Mouse (Mus musculus) G1E-ER4 (cell line): ENCODE results near the gene Epn2. TPM values are rescaled to one million over a fixed set of nuclear protein-coding genes. Genes with fewer than 3 reads are reported as not detected.

Experiments used
- GATA1 ChIP-seq: IDR thresholded peaks from one replicate; pipeline ENCODE4 v1.8.0; 2012; ENCODE audit warnings: low read length, inconsistent platforms
- polyA plus RNA-seq: library from polyadenylated mRNA; stranded (reverse); fragments of >175 nt; gene quantifications from 2 replicates; pipeline ENCODE4 v1.2.3, GENCODE M21; 2012

The Epn2 gene
- polyA plus RNA-seq, 1 experiment, result 1.2 TPM

- TF ChIP-seq GATA1, result no peak
Measured at GRCm38 (mm10) chr11:61526872-61527271, 52.6 kb downstream of the Epn2 start.

DNA sequence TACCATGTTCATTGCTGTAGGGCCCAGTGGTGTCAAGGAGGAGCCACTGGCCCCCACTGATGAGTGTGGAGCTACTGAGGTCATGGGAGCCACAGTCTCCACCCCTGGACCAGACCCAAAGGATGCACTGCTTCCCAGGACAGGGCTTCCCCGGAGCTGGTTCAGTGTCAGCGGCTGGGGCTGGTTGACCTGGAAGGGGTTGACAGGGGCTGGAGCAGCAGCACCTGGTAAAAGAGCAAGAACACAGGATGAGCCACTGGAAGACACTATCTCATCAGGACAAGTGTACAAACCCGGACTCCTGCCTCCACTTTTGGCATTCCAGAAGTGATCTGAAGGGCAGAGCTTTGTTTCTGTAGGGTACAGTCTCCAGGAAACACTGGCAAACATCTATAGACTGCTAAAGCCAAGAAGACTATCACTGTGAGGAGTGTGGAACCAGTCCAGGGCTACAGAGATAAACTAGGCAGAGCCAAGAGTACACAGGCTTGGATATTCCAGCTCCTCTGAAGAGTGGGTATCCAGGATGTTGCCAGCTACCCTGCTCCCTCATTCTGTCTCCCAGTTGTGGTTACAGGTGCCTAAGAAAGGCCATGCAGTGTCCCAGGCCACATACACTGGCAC is 59.9 kb downstream of the Epn2 start:
- TF ChIP-seq GATA1, result no peak

DNA sequence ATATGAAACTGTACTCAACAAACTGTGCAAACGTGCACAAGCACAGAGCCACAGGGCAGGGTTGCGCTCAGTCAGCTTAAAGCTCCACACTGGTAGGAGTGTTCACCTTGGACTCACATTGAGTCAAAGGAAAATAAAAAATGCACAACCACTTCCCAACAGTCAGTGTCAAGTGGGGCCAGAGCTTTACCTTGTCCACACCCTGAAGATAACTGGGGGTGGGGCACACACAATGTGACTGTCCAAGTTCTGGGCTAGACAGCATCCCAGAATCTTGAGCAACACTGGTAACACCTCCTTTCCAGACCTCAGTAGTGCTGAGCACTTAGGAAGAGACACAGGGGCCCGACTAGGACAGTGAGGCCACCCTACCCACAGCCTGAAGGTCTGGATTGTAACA is 60.6 kb downstream of the Epn2 start:
- TF ChIP-seq GATA1, result no peak

- no peak for TF ChIP-seq GATA1
Measured at GRCm38 (mm10) chr11:61517971-61518370, 61.5 kb downstream of the Epn2 start.

GRCm38 (mm10) chr11:61514953-61515352 is 64.5 kb downstream of the Epn2 start:
- TF ChIP-seq GATA1, result no peak

DNA sequence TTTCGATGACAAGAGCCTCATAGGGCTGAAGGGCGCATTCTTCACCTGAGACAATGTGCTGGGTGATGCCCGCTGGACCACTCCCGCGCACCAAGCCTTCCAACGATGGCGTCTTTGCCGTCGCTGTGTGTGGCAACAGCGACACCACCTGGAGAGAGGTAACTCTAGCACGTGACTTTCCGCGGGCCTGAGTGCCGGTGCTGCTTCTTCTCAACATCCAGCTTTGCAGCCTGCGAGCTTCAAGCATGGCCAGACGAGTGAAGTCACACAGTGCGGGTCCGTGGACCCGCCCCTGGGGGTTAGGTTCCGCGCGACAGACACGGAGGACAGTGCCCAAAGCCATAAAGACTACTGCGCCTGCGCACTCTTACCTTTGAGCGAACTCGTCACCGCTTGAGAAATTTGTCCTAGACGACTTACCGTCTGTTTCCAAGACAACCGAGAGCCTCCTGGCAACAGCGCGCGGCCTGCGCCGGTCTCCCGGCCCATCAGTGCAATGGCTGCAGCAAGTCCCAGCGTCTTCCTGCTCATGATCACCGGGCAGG is 74.7 kb downstream of the Epn2 start, which contains the start of gene B9d1:
Gene B9d1 (plus strand): TSS at position 432 of the 545 bp plus-strand sequence.
- no peak for TF ChIP-seq GATA1

DNA sequence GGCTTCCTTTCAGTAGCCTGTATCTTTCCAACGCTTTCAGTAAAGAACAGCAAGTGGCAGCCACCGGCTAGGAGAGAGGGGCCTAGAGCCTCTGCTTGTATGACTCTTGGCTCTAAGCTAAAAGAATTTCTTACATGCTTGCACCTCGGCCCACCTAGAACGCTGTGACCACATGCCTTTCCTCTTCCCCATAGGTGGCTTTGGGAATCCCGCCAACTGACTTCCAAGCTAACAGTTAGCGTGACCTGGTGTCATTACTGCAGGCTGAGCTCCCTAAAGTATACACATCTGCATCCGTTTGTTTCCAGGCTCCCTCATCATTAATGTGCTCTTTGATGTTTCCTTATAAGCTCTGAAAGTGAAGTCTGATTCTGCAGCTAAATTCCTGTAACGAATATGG is 75.6 kb downstream of the Epn2 start:
- no peak for TF ChIP-seq GATA1

DNA sequence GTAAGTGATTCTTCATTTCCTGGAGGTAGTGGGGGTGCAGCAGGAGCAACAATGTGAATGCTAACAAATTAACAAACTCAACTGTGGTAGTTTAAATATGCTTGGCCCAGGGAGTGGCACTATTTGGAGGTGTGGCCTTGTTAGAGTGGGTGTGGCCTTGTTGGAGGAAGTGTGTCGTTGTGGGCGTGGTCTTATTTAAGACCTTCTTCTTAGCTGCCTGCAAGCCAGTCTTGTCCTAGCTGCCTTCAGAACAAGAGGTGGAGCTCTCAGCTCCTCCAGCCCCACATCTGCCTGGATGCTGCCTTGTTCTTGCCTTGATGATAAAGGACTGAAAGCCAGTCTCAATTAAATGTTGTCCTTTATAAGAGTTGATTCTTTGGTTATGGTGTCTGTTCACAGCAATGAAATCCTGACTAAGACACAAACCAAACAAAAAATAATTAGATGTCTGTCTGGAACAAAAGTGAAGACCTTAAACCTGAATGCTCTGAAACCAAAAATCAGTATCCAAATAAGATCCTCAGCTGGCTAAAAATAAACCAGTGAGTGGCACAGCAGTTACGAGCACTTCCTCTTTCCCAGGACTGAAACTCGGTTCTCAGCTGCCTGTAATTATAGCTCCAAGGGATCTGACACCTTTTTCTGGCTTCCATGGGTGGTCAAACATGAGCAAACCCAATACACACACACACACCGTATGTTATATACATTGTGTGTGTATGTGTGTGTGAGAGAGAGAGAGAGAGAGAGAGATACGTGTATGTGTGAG is 80.6 kb downstream of the Epn2 start:
- TF ChIP-seq GATA1, result no peak

DNA sequence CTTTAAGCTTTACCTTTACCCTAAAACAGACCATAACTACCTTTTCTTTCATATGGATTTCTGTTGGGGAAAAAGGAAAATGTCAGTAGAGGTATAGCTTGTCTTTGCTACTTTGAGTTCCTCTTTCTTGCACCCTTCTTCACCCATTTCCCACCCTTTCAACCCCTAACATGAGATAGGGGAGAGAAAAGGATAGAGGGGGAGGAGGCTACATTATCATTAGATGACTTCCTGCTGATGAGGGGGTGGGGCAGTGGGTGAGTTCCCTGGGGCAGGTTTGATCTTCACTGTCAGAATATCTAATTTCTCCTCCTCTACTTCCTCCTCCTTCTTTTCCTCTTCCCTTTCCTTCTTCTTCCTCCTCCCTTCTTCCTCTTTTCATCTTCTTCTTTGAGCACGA is 82.0 kb downstream of the Epn2 start:
- TF ChIP-seq GATA1, result no peak

DNA sequence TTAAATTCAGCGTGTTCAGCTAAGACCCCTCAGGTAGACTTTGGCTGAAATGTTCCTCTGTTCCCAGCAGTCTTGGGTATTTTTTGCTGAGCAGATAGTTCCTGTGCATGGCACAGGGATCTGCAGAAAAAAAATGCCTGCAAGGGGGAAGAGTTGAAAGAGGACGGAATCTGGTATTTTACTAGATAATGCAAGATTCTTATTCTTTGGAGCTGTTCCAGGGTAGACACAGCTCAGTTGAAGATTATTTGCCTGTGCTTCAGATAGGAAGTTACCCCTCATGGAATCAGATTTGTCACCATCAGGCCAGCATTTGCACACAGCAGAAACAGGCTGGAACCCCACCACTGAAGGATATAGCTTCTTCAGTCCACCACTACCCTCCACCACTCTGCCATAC is 84.0 kb downstream of the Epn2 start:
- no peak for TF ChIP-seq GATA1

GRCm38 (mm10) chr11:61494129-61494997 is 85.1 kb downstream of the Epn2 start, which contains the start of gene Mapk7:
TSS of gene Mapk7 (minus strand) at chr11:61494406.
- no peak for TF ChIP-seq GATA1

GRCm38 (mm10) chr11:61493525-61494128 is 85.9 kb downstream of the Epn2 start:
- TF ChIP-seq GATA1, result no peak

- no peak for TF ChIP-seq GATA1
Measured at GRCm38 (mm10) chr11:61492749-61493401, 86.6 kb downstream of the Epn2 start.

- TF ChIP-seq GATA1, result no peak
Measured at GRCm38 (mm10) chr11:61490944-61491520, 88.5 kb downstream of the Epn2 start.

DNA sequence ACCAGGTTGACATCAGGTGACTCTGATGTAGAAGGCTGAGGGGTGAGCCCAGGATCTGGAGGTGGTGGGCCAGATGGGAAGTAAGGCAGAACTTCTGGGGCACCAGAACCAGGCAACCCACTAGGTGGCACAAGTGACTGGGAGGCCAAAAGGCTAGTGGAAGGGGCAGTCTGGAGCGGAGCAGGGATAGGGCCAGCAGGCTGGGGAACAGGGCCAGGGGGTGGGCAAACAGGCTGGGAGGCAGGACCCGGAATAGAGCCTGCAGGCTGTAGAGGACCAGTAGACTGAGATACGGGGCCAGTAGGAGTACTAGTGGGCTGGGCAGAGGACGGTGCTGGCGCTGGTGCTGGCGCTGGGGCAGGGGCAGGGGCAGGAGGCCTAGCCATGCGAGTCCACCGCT is 89.6 kb downstream of the Epn2 start:
- no peak for TF ChIP-seq GATA1
